Mouse (Mus musculus) embryonic facial prominence, embryonic 11.5 days (tissue): Measurements from ENCODE around the gene Depdc5. TPM values are rescaled to one million over a fixed set of nuclear protein-coding genes. Genes with fewer than 3 reads are reported as not detected.
"Not testable (repeated sequence)": the region's sequence is repeated elsewhere in the genome, so short reads cannot be mapped to it uniquely, and the experiment has no call there.

Source experiments
- ATAC-seq: fragments of 200-750 bp; cut with Nextera tagmentation; replicated peaks from 2 replicates; pipeline ENCODE4 v1.8.0; 2017; ENCODE audit warnings: low read depth; ENCODE audit not compliant: insufficient number of reproducible peaks, low FRiP score, low TSS enrichment
- DNase-seq: peaks from one replicate; pipeline ENCODE4 v3.0.0-alpha.2; 2015; ENCODE audit warnings: low spot score
- H3K27ac ChIP-seq: fragments of 300-500 bp; sonication (generic); replicated peaks from 2 replicates; pipeline ENCODE4 v1.5.1; 2014; ENCODE audit warnings: mild to moderate bottlenecking, low read depth, low read length, control low read depth
- H3K27me3 ChIP-seq: fragments of 300-500 bp; sonication (generic); 2 replicates; pipeline ENCODE4 v1.6.1; 2014; ENCODE audit warnings: mild to moderate bottlenecking, low read length, moderate library complexity, mixed read lengths; ENCODE audit not compliant: control insufficient read depth, insufficient read depth
- H3K36me3 ChIP-seq: fragments of 300-500 bp; sonication (generic); replicated peaks from 2 replicates; pipeline ENCODE4 v1.6.1; 2014; ENCODE audit warnings: low read depth, mild to moderate bottlenecking, low read length, moderate library complexity, mixed read lengths; ENCODE audit not compliant: control insufficient read depth, insufficient read depth
- H3K4me1 ChIP-seq: fragments of 300-500 bp; sonication (generic); 2 replicates; pipeline ENCODE4 v1.6.1; 2014; ENCODE audit warnings: low read length, mixed read lengths; ENCODE audit not compliant: control insufficient read depth, insufficient read depth
- H3K4me2 ChIP-seq: fragments of 300-500 bp; sonication (generic); 2 replicates; pipeline ENCODE4 v1.6.1; 2014; ENCODE audit warnings: low read depth, mild to moderate bottlenecking, control low read depth, low read length, moderate library complexity
- H3K4me3 ChIP-seq: fragments of 300-500 bp; sonication (generic); 2 replicates; pipeline ENCODE4 v1.5.1; 2014; ENCODE audit warnings: low read depth, low read length, control low read depth
- H3K9ac ChIP-seq: fragments of 300-500 bp; sonication (generic); replicated peaks from 2 replicates; pipeline ENCODE4 v1.6.1; 2014; ENCODE audit warnings: mild to moderate bottlenecking, control low read depth, low read length
- H3K9me3 ChIP-seq: fragments of 300-500 bp; sonication (generic); replicated peaks from 2 replicates; pipeline ENCODE4 v1.6.1; 2016; ENCODE audit warnings: mild to moderate bottlenecking, low read length, inconsistent platforms, mixed read lengths; ENCODE audit not compliant: control insufficient read depth
- WGBS: fragments of 180-500 bp; shearing (Covaris S2); extraction: QIAGEN DNeasy Blood & Tissue Kit; methylation state at CpG from one replicate; pipeline ENCODE4 v1.1.7; 2014; 5-methylcytosine and 5-hydroxymethylcytosine counted together
- polyA plus RNA-seq: library from polyadenylated mRNA; unstranded; fragments of >200 nt; fragmentation: Nextera tagmentation; extraction: Ambion mirVana; gene quantifications from 2 replicates; pipeline ENCODE4 v1.2.1, GENCODE M21; 2014

Gene Depdc5
- polyA plus RNA-seq, 1 experiment from 2014 or later: 29.3 TPM

GRCm38 (mm10) chr5:32861082-32861481, 2.4 kb upstream of the Depdc5 start:
- Histone ChIP-seq H3K4me1 (no peaks in the 10 kb centered on the region), H3K4me3 (no peak overlapping the region), H3K9ac (no peak overlapping the region), H3K27ac (no peak overlapping the region), H3K9me3 (no peaks in the 10 kb centered on the region), H3K36me3 (no peaks in the 10 kb centered on the region), H3K4me2 (no peak overlapping the region), H3K27me3 (no peaks in the 10 kb centered on the region)
- ATAC-seq: no peak
- DNase-seq: no peak
- 93% methylated on average over 1 of the region's 1 CpGs for WGBS

- Histone ChIP-seq H3K4me3 (no peak overlapping the region), H3K9me3 (no peaks in the 10 kb centered on the region), H3K36me3 (no peaks in the 10 kb centered on the region), H3K4me2 (no peak overlapping the region), H3K27me3 (no peaks in the 10 kb centered on the region), H3K4me1 (no peaks in the 10 kb centered on the region), H3K9ac (no peak overlapping the region), H3K27ac (no peak overlapping the region)
- no peak for ATAC-seq
- no peak for DNase-seq
- WGBS: 84% methylated on average over 6 of the region's 6 CpGs
These were observed 900 bp upstream of the Depdc5 start for GRCm38 (mm10) chr5:32862469-32863132.

GRCm38 (mm10) chr5:32869389-32870024, 6.0 kb downstream of the Depdc5 start:
- Histone ChIP-seq H3K9me3 (no peaks in the 10 kb centered on the region), H3K4me1 (no peaks in the 10 kb centered on the region), H3K9ac (no peak overlapping the region), H3K4me3 (no peak overlapping the region), H3K4me2 (no peak overlapping the region), H3K27ac (no peak overlapping the region), H3K36me3 (no peaks in the 10 kb centered on the region; the same call in 1 of the 2 replicates), H3K27me3 (no peaks in the 10 kb centered on the region)
- WGBS: 96% methylated on average over 5 of the region's 5 CpGs
- ATAC-seq (no peak), DNase-seq (no peak)

GRCm38 (mm10) chr5:32872346-32872745, 8.8 kb downstream of the Depdc5 start:
- no peak for DNase-seq
- no peak for ATAC-seq
- no peak overlapping the region for H3K4me2 ChIP-seq
- H3K9me3 ChIP-seq: no peaks in the 10 kb centered on the region
- H3K9ac ChIP-seq: no peak overlapping the region
- no peaks in the 10 kb centered on the region for H3K4me1 ChIP-seq
- H3K36me3 ChIP-seq: no peaks in the 10 kb centered on the region; the same call in 1 of the 2 replicates
- 92% methylated on average over 5 of the region's 5 CpGs for WGBS
- no peaks in the 10 kb centered on the region for H3K27me3 ChIP-seq
- no peak overlapping the region for H3K4me3 ChIP-seq
- H3K27ac ChIP-seq: no peak overlapping the region

GRCm38 (mm10) chr5:32886739-32887138, 23.2 kb downstream of the Depdc5 start:
- Histone ChIP-seq H3K4me3 (no peak overlapping the region), H3K27ac (no peak overlapping the region), H3K4me2 (no peak overlapping the region), H3K27me3 (no peaks in the 10 kb centered on the region), H3K36me3 (no peaks in the 10 kb centered on the region), H3K9ac (no peak overlapping the region), H3K9me3 (no peaks in the 10 kb centered on the region), H3K4me1 (no peaks in the 10 kb centered on the region)
- ATAC-seq (no peak), DNase-seq (no peak)
- WGBS: 67% methylated on average over 3 of the region's 3 CpGs

GRCm38 (mm10) chr5:32907496-32907895, 44.0 kb downstream of the Depdc5 start:
- Histone ChIP-seq H3K27ac (no peak overlapping the region), H3K9me3 (no peaks in the 10 kb centered on the region), H3K4me1 (no peaks in the 10 kb centered on the region), H3K4me3 (no peak overlapping the region), H3K36me3 (no peaks in the 10 kb centered on the region; the same call in 1 of the 2 replicates), H3K9ac (no peak overlapping the region), H3K4me2 (no peak overlapping the region), H3K27me3 (no peaks in the 10 kb centered on the region)
- no peak for DNase-seq
- ATAC-seq: no peak
- WGBS: 70% methylated on average over 1 of the region's 1 CpGs

- H3K4me3 ChIP-seq: no peak overlapping the region
- WGBS: 91% methylated on average over 3 of the region's 3 CpGs
- no peaks in the 10 kb centered on the region for H3K27me3 ChIP-seq
- H3K4me1 ChIP-seq: no peaks in the 10 kb centered on the region
- no peak overlapping the region for H3K27ac ChIP-seq
- DNase-seq (no peak), ATAC-seq (no peak)
- no peaks in the 10 kb centered on the region for H3K9me3 ChIP-seq
- H3K4me2 ChIP-seq: no peak overlapping the region
- no peak overlapping the region for H3K9ac ChIP-seq
- peaks cover 2% of the 10 kb centered on the region; the same call in 1 of the 2 replicates for H3K36me3 ChIP-seq
These were observed 50.6 kb downstream of the Depdc5 start for GRCm38 (mm10) chr5:32914071-32914470.

- ATAC-seq, H3K9ac ChIP-seq, H3K27me3 ChIP-seq, H3K4me2 ChIP-seq, H3K4me3 ChIP-seq, H3K27ac ChIP-seq, H3K4me1 ChIP-seq, H3K9me3 ChIP-seq, DNase-seq, H3K36me3 ChIP-seq: not testable (repeated sequence)
- 86% methylated on average over 2 of the region's 2 CpGs for WGBS
These were observed 55.8 kb downstream of the Depdc5 start for GRCm38 (mm10) chr5:32919281-32919680.
